Mouse (Mus musculus): Measurements from ENCODE around the gene Pno1.

GRCm38 (mm10) chr11:17159738-17160241 is 51.6 kb downstream of the Pno1 start:
- TF ChIP-seq CTCF (IDR thresholded peaks at IDR 0.05; ENCODE audit: insufficient read depth, low read length) (no peak), POLR2A (IDR thresholded peaks at IDR 0.05; ENCODE audit: borderline replicate concordance, extremely low read depth, low read depth, low read length) (no peak)
